Mouse (Mus musculus): ENCODE results near the gene Gm20503. TPM values are rescaled to one million over a fixed set of nuclear protein-coding genes. Genes with fewer than 3 reads are reported as not detected.

The Gm20503 gene
- total RNA-seq, 1 experiment: not detected

DNA sequence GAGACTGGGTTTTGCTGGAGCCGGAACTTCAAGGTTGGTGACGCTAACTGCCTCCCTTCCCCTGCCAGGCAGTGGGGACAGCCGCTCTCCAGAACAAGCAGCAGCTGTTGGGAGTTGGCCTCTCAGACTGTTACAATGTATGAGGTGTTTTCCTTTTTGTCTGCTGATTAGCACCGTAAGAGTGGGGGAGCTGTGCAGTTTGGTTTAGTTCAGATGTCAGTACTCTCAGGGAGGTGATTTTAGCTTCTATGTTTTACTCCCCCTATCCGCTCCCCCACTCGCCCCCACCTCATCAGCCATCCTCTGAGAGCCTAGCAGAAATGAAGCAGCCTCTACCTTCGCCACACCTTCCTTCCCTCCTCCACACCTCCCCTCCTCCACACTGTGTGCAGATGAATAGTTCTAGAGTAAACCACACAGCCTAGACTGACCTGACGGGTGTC lies 7.7 kb upstream of the Gm20503 start:
- Histone ChIP-seq H3K4me3 (ENCODE audit: insufficient read depth in 1 of 2, low read depth in 1 of 2, low read length in 2 of 2, poor library complexity in 1 of 2, severe bottlenecking in 1 of 2) (no peak overlapping the region), H3K4me1 (ENCODE audit: control insufficient read depth in 2 of 2, insufficient read depth in 2 of 2, low read length in 2 of 2, poor library complexity in 1 of 2) (peaks cover 2 to 6% of the 10 kb centered on the region in 2 experiments; a peak in 1 of 4 replicates), H3K9ac (ENCODE audit: insufficient read depth, low read depth, low read length, poor library complexity, severe bottlenecking) (no peak overlapping the region), H3K9me3 (ENCODE audit: control insufficient read depth, insufficient read depth, low read depth, low read length) (no peaks in the 10 kb centered on the region), H3K27ac (ENCODE audit: insufficient read depth, low read depth, low read length, poor library complexity, severe bottlenecking) (no peak overlapping the region), H3K36me3 (ENCODE audit: control insufficient read depth, insufficient read depth, low read length, poor library complexity, severe bottlenecking) (no peaks in the 10 kb centered on the region)
- TF ChIP-seq ZC3H11A (IDR thresholded peaks at IDR 0.05; ENCODE audit: borderline replicate concordance, low read depth, low read length) (no peak), HCFC1 (IDR thresholded peaks at IDR 0.05; ENCODE audit: borderline replicate concordance, insufficient read depth, low read length) (no peak), ZNF384 (IDR thresholded peaks at IDR 0.05; ENCODE audit: low read depth, low read length) (no peak), CHD2 (IDR thresholded peaks at IDR 0.05; ENCODE audit: low read depth, low read length) (no peak)
- DNase-seq (ENCODE audit: low read depth, low spot score): no peak
- in situ Hi-C loops (cut with MboI; ENCODE audit: low sequenced_read_pairs in 2 of 2, unreplicated experiment in 2 of 2): no loop called here

DNA sequence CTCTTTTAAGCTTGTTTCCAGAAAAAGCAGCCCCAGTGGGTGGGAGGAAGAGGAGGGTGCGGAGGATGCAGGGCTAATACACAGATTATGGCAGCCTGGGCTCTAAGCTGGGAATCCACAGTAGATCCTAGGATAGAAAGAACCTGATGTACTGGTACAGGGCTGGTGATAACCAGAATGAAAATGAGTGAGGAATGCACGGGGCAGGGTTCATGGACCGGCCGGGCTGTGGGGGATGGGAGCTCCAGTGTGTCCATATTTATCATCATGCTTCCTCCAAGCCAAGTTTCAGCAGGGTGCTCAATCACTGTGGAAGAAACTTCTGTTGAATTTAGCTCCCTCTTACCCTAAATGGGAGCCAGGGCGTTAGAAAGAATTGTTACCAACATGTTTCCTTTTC lies 5.9 kb upstream of the Gm20503 start:
- Histone ChIP-seq H3K36me3 (ENCODE audit: control insufficient read depth, insufficient read depth, low read length, poor library complexity, severe bottlenecking) (no peaks in the 10 kb centered on the region), H3K4me1 (ENCODE audit: control insufficient read depth in 2 of 2, insufficient read depth in 2 of 2, low read length in 2 of 2, poor library complexity in 1 of 2) (peaks cover 2 to 6% of the 10 kb centered on the region in 2 experiments; a peak in 1 of 4 replicates), H3K9me3 (ENCODE audit: control insufficient read depth, insufficient read depth, low read depth, low read length) (no peaks in the 10 kb centered on the region), H3K9ac (ENCODE audit: insufficient read depth, low read depth, low read length, poor library complexity, severe bottlenecking) (no peak overlapping the region), H3K4me3 (ENCODE audit: insufficient read depth in 1 of 2, low read depth in 1 of 2, low read length in 2 of 2, poor library complexity in 1 of 2, severe bottlenecking in 1 of 2) (no peak overlapping the region), H3K27ac (ENCODE audit: insufficient read depth, low read depth, low read length, poor library complexity, severe bottlenecking) (no peak overlapping the region)
- in situ Hi-C loops (cut with MboI; ENCODE audit: low sequenced_read_pairs in 2 of 2, unreplicated experiment in 2 of 2): no loop called here
- TF ChIP-seq ZNF384 (IDR thresholded peaks at IDR 0.05; ENCODE audit: low read depth, low read length): no peak
- TF ChIP-seq ZC3H11A (IDR thresholded peaks at IDR 0.05; ENCODE audit: borderline replicate concordance, low read depth, low read length): no peak
- TF ChIP-seq CHD2 (IDR thresholded peaks at IDR 0.05; ENCODE audit: low read depth, low read length): no peak
- TF ChIP-seq HCFC1 (IDR thresholded peaks at IDR 0.05; ENCODE audit: borderline replicate concordance, insufficient read depth, low read length): no peak
- DNase-seq (ENCODE audit: low read depth, low spot score): no peak

DNA sequence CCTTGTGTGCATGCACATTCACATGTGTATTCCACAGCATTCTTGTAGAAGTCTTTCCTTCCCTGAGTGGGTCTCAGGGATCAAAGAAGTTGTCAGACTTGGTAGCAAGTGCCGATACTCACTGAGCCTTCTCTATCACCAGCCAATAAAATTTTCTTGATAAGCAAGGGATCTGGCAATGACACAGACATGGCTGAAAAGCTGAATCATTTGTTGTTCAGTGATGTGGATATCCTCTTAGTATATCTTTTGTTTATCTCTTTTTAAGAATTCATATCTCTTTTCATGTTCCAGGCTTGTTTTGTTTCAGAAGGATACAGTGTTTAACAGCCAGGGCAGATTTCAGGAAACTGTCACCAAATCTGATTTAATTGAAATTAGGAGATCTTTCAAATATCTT lies 4.3 kb upstream of the Gm20503 start:
- TF ChIP-seq HCFC1 (IDR thresholded peaks at IDR 0.05; ENCODE audit: borderline replicate concordance, insufficient read depth, low read length) (no peak), CHD2 (IDR thresholded peaks at IDR 0.05; ENCODE audit: low read depth, low read length) (no peak), MAFK (IDR thresholded peaks at IDR 0.05; ENCODE audit: insufficient read depth, low read depth, low read length) (no peak), ZNF384 (IDR thresholded peaks at IDR 0.05; ENCODE audit: low read depth, low read length) (no peak), ZC3H11A (IDR thresholded peaks at IDR 0.05; ENCODE audit: borderline replicate concordance, low read depth, low read length) (no peak)

DNA sequence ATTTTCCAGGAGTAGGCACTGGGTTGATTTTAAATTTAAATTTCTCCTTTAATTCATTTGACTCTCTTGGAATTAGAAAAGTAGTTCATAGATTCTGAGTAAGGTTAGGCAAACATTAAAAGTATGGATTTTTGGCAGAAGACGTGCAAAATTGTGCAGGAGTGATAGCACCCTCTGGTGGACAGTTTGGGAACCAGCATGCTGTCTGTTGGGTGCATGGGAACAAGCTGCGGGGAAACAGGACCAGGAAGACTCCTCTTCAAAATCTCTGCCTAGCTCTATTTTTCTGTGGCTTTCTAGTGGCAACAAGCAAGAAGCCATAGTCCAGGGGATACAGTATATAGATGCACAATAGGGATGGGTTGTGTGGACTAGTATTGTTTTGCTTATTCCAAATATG lies 3.3 kb upstream of the Gm20503 start:
- H3K9ac ChIP-seq (ENCODE audit: insufficient read depth, low read depth, low read length, poor library complexity, severe bottlenecking): no peak overlapping the region
- in situ Hi-C loops (cut with MboI; ENCODE audit: low sequenced_read_pairs in 2 of 2, unreplicated experiment in 2 of 2): no loop called here
- H3K27ac ChIP-seq (ENCODE audit: insufficient read depth, low read depth, low read length, poor library complexity, severe bottlenecking): no peak overlapping the region
- no peak for DNase-seq (ENCODE audit: low read depth, low spot score)
- H3K9me3 ChIP-seq (ENCODE audit: control insufficient read depth, insufficient read depth, low read depth, low read length): no peaks in the 10 kb centered on the region
- no peak overlapping the region for H3K4me3 ChIP-seq (ENCODE audit: insufficient read depth in 1 of 2, low read depth in 1 of 2, low read length in 2 of 2, poor library complexity in 1 of 2, severe bottlenecking in 1 of 2)
- peaks cover 5% of the 10 kb centered on the region in 2 experiments; a peak in 1 of 4 replicates for H3K4me1 ChIP-seq (ENCODE audit: control insufficient read depth in 2 of 2, insufficient read depth in 2 of 2, low read length in 2 of 2, poor library complexity in 1 of 2)
- H3K36me3 ChIP-seq (ENCODE audit: control insufficient read depth, insufficient read depth, low read length, poor library complexity, severe bottlenecking): no peaks in the 10 kb centered on the region
- peak; percentile 32; the same call in 1 of the 2 replicates for TF ChIP-seq ZC3H11A (IDR thresholded peaks at IDR 0.05; ENCODE audit: borderline replicate concordance, low read depth, low read length)
- no peak for TF ChIP-seq MAFK (IDR thresholded peaks at IDR 0.05; ENCODE audit: insufficient read depth, low read depth, low read length)

More for the DNA sequence above, 4.3 kb upstream of the Gm20503 start:
- Histone ChIP-seq H3K27ac (ENCODE audit: insufficient read depth, low read depth, low read length, poor library complexity, severe bottlenecking) (no peak overlapping the region), H3K4me3 (ENCODE audit: insufficient read depth in 1 of 2, low read depth in 1 of 2, low read length in 2 of 2, poor library complexity in 1 of 2, severe bottlenecking in 1 of 2) (no peak overlapping the region), H3K9me3 (ENCODE audit: control insufficient read depth, insufficient read depth, low read depth, low read length) (no peaks in the 10 kb centered on the region), H3K4me1 (ENCODE audit: control insufficient read depth in 2 of 2, insufficient read depth in 2 of 2, low read length in 2 of 2, poor library complexity in 1 of 2) (peaks cover 4 to 6% of the 10 kb centered on the region in 2 experiments; a peak in 1 of 4 replicates), H3K36me3 (ENCODE audit: control insufficient read depth, insufficient read depth, low read length, poor library complexity, severe bottlenecking) (no peaks in the 10 kb centered on the region), H3K9ac (ENCODE audit: insufficient read depth, low read depth, low read length, poor library complexity, severe bottlenecking) (no peak overlapping the region)
- DNase-seq (ENCODE audit: low read depth, low spot score): no peak
- in situ Hi-C loops (cut with MboI; ENCODE audit: low sequenced_read_pairs in 2 of 2, unreplicated experiment in 2 of 2): no loop called here

DNA sequence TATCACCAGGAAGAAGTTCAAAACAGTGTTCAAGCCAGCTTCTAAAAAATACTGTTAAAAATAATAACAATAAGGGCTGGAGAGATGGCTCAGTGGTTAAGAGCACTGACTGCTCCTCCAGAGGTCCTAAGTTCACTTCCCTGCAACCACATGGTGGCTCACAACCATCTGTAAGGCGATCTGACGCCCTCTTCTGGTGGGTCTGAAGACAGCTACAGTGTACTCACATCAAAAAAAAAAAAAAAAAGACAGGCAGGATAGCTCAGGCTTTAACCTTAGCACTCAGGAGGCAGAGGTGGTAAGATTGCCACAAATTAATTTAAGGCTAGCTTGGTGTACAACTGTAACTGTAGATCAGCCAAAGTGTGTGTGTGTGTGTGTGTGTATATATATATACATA lies 2.4 kb upstream of the Gm20503 start:
- 0 out of 4 replicates have a peak, but pooled peaks cover 0 to 3% of the 10 kb centered on the region in 2 experiments for H3K4me1 ChIP-seq (ENCODE audit: control insufficient read depth in 2 of 2, insufficient read depth in 2 of 2, low read length in 2 of 2, poor library complexity in 1 of 2)
- no peaks in the 10 kb centered on the region for H3K9me3 ChIP-seq (ENCODE audit: control insufficient read depth, insufficient read depth, low read depth, low read length)
- no peak overlapping the region for H3K9ac ChIP-seq (ENCODE audit: insufficient read depth, low read depth, low read length, poor library complexity, severe bottlenecking)
- no peak overlapping the region for H3K4me3 ChIP-seq (ENCODE audit: insufficient read depth in 1 of 2, low read depth in 1 of 2, low read length in 2 of 2, poor library complexity in 1 of 2, severe bottlenecking in 1 of 2)
- TF ChIP-seq CHD2 (IDR thresholded peaks at IDR 0.05; ENCODE audit: low read depth, low read length) (no peak), ZC3H11A (IDR thresholded peaks at IDR 0.05; ENCODE audit: borderline replicate concordance, low read depth, low read length) (no peak), ZNF384 (IDR thresholded peaks at IDR 0.05; ENCODE audit: low read depth, low read length) (peak; percentile 92), MAFK (IDR thresholded peaks at IDR 0.05; ENCODE audit: insufficient read depth, low read depth, low read length) (no peak), HCFC1 (IDR thresholded peaks at IDR 0.05; ENCODE audit: borderline replicate concordance, insufficient read depth, low read length) (no peak)
- in situ Hi-C loops (cut with MboI; ENCODE audit: low sequenced_read_pairs in 2 of 2, unreplicated experiment in 2 of 2): no loop called here
- peak; percentile 56 for DNase-seq (ENCODE audit: low read depth, low spot score)
- H3K27ac ChIP-seq (ENCODE audit: insufficient read depth, low read depth, low read length, poor library complexity, severe bottlenecking): no peak overlapping the region
- H3K36me3 ChIP-seq (ENCODE audit: control insufficient read depth, insufficient read depth, low read length, poor library complexity, severe bottlenecking): no peaks in the 10 kb centered on the region

Measured in ES-E14 (cell line).